Mouse (Mus musculus): ENCODE results near the gene Ncam1. TPM values are rescaled to one million over a fixed set of nuclear protein-coding genes. Genes with fewer than 3 reads are reported as not detected.

Ncam1 gene
- polyA plus RNA-seq, 1 experiment from 2014 or later: 446 TPM

- no peak overlapping the region for H3K4me2 ChIP-seq
- peak overlapping the region; percentile 67; the same call in 1 of the 2 replicates for H3K27ac ChIP-seq
- H3K36me3 ChIP-seq: 0 out of 2 replicates have a peak, but pooled peaks cover 3% of the 10 kb centered on the region
- no peak overlapping the region for H3K4me3 ChIP-seq
- ATAC-seq (ENCODE audit: low FRiP score): 0 out of 2 replicates have a peak, but pooled peaks have one; percentile 17
- 29% methylated on average over 5 of the region's 5 CpGs for WGBS
- no peaks in the 10 kb centered on the region for H3K27me3 ChIP-seq
- H3K9me3 ChIP-seq: no peaks in the 10 kb centered on the region
- H3K9ac ChIP-seq: no peak overlapping the region
- peaks cover 43% of the 10 kb centered on the region for H3K4me1 ChIP-seq (replicated peaks)
Measured at GRCm38 (mm10) chr9:49665361-49665760, 133.4 kb downstream of the Ncam1 start.

GRCm38 (mm10) chr9:49663927-49664320, 134.8 kb downstream of the Ncam1 start:
- no peaks in the 10 kb centered on the region for H3K9me3 ChIP-seq
- peaks cover 51% of the 10 kb centered on the region for H3K4me1 ChIP-seq (replicated peaks)
- no peaks in the 10 kb centered on the region for H3K27me3 ChIP-seq
- no peak for ATAC-seq (ENCODE audit: low FRiP score)
- H3K4me2 ChIP-seq: no peak overlapping the region
- H3K9ac ChIP-seq: no peak overlapping the region
- H3K4me3 ChIP-seq: no peak overlapping the region
- 0 out of 2 replicates have a peak, but pooled peaks cover 3% of the 10 kb centered on the region for H3K36me3 ChIP-seq
- 93% methylated on average over 8 of the region's 8 CpGs for WGBS
- H3K27ac ChIP-seq: no peak overlapping the region

- Histone ChIP-seq H3K9ac (no peak overlapping the region), H3K27ac (peak overlapping the region; percentile 42; the same call in 1 of the 2 replicates), H3K9me3 (no peaks in the 10 kb centered on the region), H3K27me3 (no peaks in the 10 kb centered on the region), H3K4me1 (replicated peaks) (peaks cover 51% of the 10 kb centered on the region), H3K4me2 (no peak overlapping the region), H3K4me3 (no peak overlapping the region), H3K36me3 (no peaks in the 10 kb centered on the region)
- 77% methylated on average over 8 of the region's 8 CpGs for WGBS
- no peak for ATAC-seq (ENCODE audit: low FRiP score)
Measured at GRCm38 (mm10) chr9:49662958-49663926, 135.5 kb downstream of the Ncam1 start.

GRCm38 (mm10) chr9:49661480-49661879, 137.2 kb downstream of the Ncam1 start:
- Histone ChIP-seq H3K4me1 (replicated peaks) (peaks cover 57% of the 10 kb centered on the region), H3K9me3 (no peaks in the 10 kb centered on the region), H3K4me3 (no peak overlapping the region), H3K27me3 (no peaks in the 10 kb centered on the region), H3K27ac (no peak overlapping the region), H3K36me3 (no peaks in the 10 kb centered on the region), H3K4me2 (no peak overlapping the region), H3K9ac (no peak overlapping the region)
- ATAC-seq (ENCODE audit: low FRiP score): no peak
- whole genome bisulfite sequencing: 79% methylated on average over 2 of the region's 2 CpGs

- H3K4me1 ChIP-seq (replicated peaks): peaks cover 47% of the 10 kb centered on the region
- no peak overlapping the region for H3K4me2 ChIP-seq
- no peak overlapping the region for H3K27ac ChIP-seq
- H3K36me3 ChIP-seq: no peaks in the 10 kb centered on the region
- H3K4me3 ChIP-seq: no peak overlapping the region
- H3K27me3 ChIP-seq: no peaks in the 10 kb centered on the region
- WGBS: 74% methylated on average over 4 of the region's 4 CpGs
- no peak overlapping the region for H3K9ac ChIP-seq
- H3K9me3 ChIP-seq: no peaks in the 10 kb centered on the region
- ATAC-seq (ENCODE audit: low FRiP score): no peak
Measured at GRCm38 (mm10) chr9:49658381-49658856, 140.3 kb downstream of the Ncam1 start.

GRCm38 (mm10) chr9:49654470-49654869, 144.3 kb downstream of the Ncam1 start:
- 84% methylated on average over 3 of the region's 3 CpGs for WGBS
- H3K9ac ChIP-seq: no peak overlapping the region

GRCm38 (mm10) chr9:49653478-49654245, 145.1 kb downstream of the Ncam1 start:
- Histone ChIP-seq H3K27ac (no peak overlapping the region), H3K27me3 (no peaks in the 10 kb centered on the region), H3K4me1 (replicated peaks) (peaks cover 14% of the 10 kb centered on the region), H3K36me3 (0 out of 2 replicates have a peak, but pooled peaks cover 6% of the 10 kb centered on the region), H3K9me3 (no peaks in the 10 kb centered on the region), H3K4me2 (no peak overlapping the region), H3K4me3 (no peak overlapping the region), H3K9ac (no peak overlapping the region)
- WGBS: 70% methylated on average over 9 of the region's 9 CpGs
- no peak for ATAC-seq (ENCODE audit: low FRiP score)

More at GRCm38 (mm10) chr9:49654470-49654869, 144.3 kb downstream of the Ncam1 start:
- H3K27ac ChIP-seq: no peak overlapping the region
- H3K9me3 ChIP-seq: no peaks in the 10 kb centered on the region
- no peak overlapping the region for H3K4me2 ChIP-seq
- H3K4me3 ChIP-seq: no peak overlapping the region
- peaks cover 19% of the 10 kb centered on the region for H3K4me1 ChIP-seq (replicated peaks)
- H3K36me3 ChIP-seq: 0 out of 2 replicates have a peak, but pooled peaks cover 6% of the 10 kb centered on the region
- H3K27me3 ChIP-seq: no peaks in the 10 kb centered on the region
- ATAC-seq (ENCODE audit: low FRiP score): no peak

- Histone ChIP-seq H3K4me2 (no peak overlapping the region), H3K9ac (no peak overlapping the region), H3K9me3 (no peaks in the 10 kb centered on the region), H3K36me3 (peaks cover 9% of the 10 kb centered on the region; the same call in 1 of the 2 replicates), H3K27ac (no peak overlapping the region; the same call in 1 of the 2 replicates), H3K4me1 (replicated peaks) (peaks cover 39% of the 10 kb centered on the region), H3K4me3 (no peak overlapping the region), H3K27me3 (no peaks in the 10 kb centered on the region)
- ATAC-seq (ENCODE audit: low FRiP score): no peak
- 98% methylated on average over 2 of the region's 2 CpGs for WGBS
Measured at GRCm38 (mm10) chr9:49644296-49644695, 154.4 kb downstream of the Ncam1 start.

- 87% methylated on average over 3 of the region's 3 CpGs for WGBS
- Histone ChIP-seq H3K9ac (no peak overlapping the region), H3K27ac (peak overlapping the region; percentile 27; the same call in 1 of the 2 replicates), H3K4me2 (no peak overlapping the region), H3K36me3 (peaks cover 7% of the 10 kb centered on the region; the same call in 1 of the 2 replicates), H3K4me3 (no peak overlapping the region), H3K27me3 (no peaks in the 10 kb centered on the region), H3K9me3 (no peaks in the 10 kb centered on the region), H3K4me1 (replicated peaks) (peaks cover 72% of the 10 kb centered on the region)
- no peak for ATAC-seq (ENCODE audit: low FRiP score)
Measured at GRCm38 (mm10) chr9:49640764-49641163, 158.0 kb downstream of the Ncam1 start.

GRCm38 (mm10) chr9:49640142-49640541, 158.6 kb downstream of the Ncam1 start:
- Histone ChIP-seq H3K4me2 (no peak overlapping the region), H3K9ac (no peak overlapping the region), H3K4me1 (replicated peaks) (peaks cover 71% of the 10 kb centered on the region), H3K27ac (peak overlapping the region; percentile 14), H3K9me3 (no peaks in the 10 kb centered on the region), H3K27me3 (no peaks in the 10 kb centered on the region), H3K4me3 (no peak overlapping the region), H3K36me3 (peaks cover 7% of the 10 kb centered on the region; the same call in 1 of the 2 replicates)
- WGBS: 47% methylated on average over 8 of the region's 8 CpGs
- ATAC-seq (ENCODE audit: low FRiP score): no peak

- peaks cover 7% of the 10 kb centered on the region; the same call in 1 of the 2 replicates for H3K36me3 ChIP-seq
- peaks cover 66% of the 10 kb centered on the region for H3K4me1 ChIP-seq (replicated peaks)
- H3K4me3 ChIP-seq: no peak overlapping the region
- H3K27me3 ChIP-seq: no peaks in the 10 kb centered on the region
- H3K4me2 ChIP-seq: no peak overlapping the region
- no peak overlapping the region for H3K27ac ChIP-seq
- H3K9me3 ChIP-seq: no peaks in the 10 kb centered on the region
- H3K9ac ChIP-seq: no peak overlapping the region
- no peak for ATAC-seq (ENCODE audit: low FRiP score)
Measured at GRCm38 (mm10) chr9:49637955-49638354, 160.8 kb downstream of the Ncam1 start.

All from hindbrain, embryonic 13.5 days (tissue).